Mouse (Mus musculus): Measurements from ENCODE around the gene Gch1. TPM values are rescaled to one million over a fixed set of nuclear protein-coding genes. Genes with fewer than 3 reads are reported as not detected.

Gch1 gene
- polyA plus RNA-seq, 1 experiment from 2014 or later: 4.5 TPM

GRCm38 (mm10) chr14:47221567-47221966 lies 32.4 kb upstream of the Gch1 start:
- Histone ChIP-seq H3K36me3 (replicated peaks) (no peaks in the 10 kb centered on the region), H3K4me3 (replicated peaks) (no peak overlapping the region), H3K4me1 (replicated peaks) (peaks cover 6% of the 10 kb centered on the region), H3K27ac (replicated peaks) (no peak overlapping the region), H3K4me2 (no peak overlapping the region), H3K9me3 (replicated peaks) (no peaks in the 10 kb centered on the region), H3K9ac (no peak overlapping the region), H3K27me3 (no peaks in the 10 kb centered on the region)
- ATAC-seq (ENCODE audit: insufficient read depth): no peak; the same call in 1 of the 2 replicates
- WGBS (ENCODE audit: insufficient replicate concordance): 68% methylated on average over 11 of the region's 11 CpGs

- no peaks in the 10 kb centered on the region for H3K27me3 ChIP-seq
- no peaks in the 10 kb centered on the region for H3K9me3 ChIP-seq (replicated peaks)
- H3K36me3 ChIP-seq (replicated peaks): no peaks in the 10 kb centered on the region
- no peak overlapping the region for H3K27ac ChIP-seq (replicated peaks)
- H3K4me2 ChIP-seq: no peak overlapping the region
- H3K4me1 ChIP-seq (replicated peaks): peaks cover 6% of the 10 kb centered on the region
- ATAC-seq (ENCODE audit: insufficient read depth): no peak
- no peak overlapping the region for H3K9ac ChIP-seq
- H3K4me3 ChIP-seq (replicated peaks): no peak overlapping the region
- WGBS (ENCODE audit: insufficient replicate concordance): 66% methylated on average over 8 of the region's 8 CpGs
Observed at GRCm38 (mm10) chr14:47220231-47221025, 31.2 kb upstream of the Gch1 start.

- 73% methylated on average over 9 of the region's 9 CpGs for WGBS (ENCODE audit: insufficient replicate concordance)
- ATAC-seq (ENCODE audit: insufficient read depth): no peak
- Histone ChIP-seq H3K4me1 (replicated peaks) (peaks cover 6% of the 10 kb centered on the region), H3K4me3 (replicated peaks) (no peak overlapping the region), H3K27ac (replicated peaks) (no peak overlapping the region), H3K36me3 (replicated peaks) (no peaks in the 10 kb centered on the region), H3K27me3 (no peaks in the 10 kb centered on the region), H3K9me3 (replicated peaks) (no peaks in the 10 kb centered on the region), H3K4me2 (no peak overlapping the region), H3K9ac (no peak overlapping the region)
Observed at GRCm38 (mm10) chr14:47218766-47219606, 29.8 kb upstream of the Gch1 start.

GRCm38 (mm10) chr14:47216541-47216940 lies 27.3 kb upstream of the Gch1 start:
- Histone ChIP-seq H3K9me3 (replicated peaks) (no peaks in the 10 kb centered on the region), H3K4me2 (no peak overlapping the region), H3K36me3 (replicated peaks) (no peaks in the 10 kb centered on the region), H3K27ac (replicated peaks) (no peak overlapping the region), H3K9ac (no peak overlapping the region), H3K4me3 (replicated peaks) (no peak overlapping the region), H3K27me3 (peaks cover 4% of the 10 kb centered on the region; the same call in 1 of the 2 replicates), H3K4me1 (replicated peaks) (no peaks in the 10 kb centered on the region; the same call in 1 of the 2 replicates)
- 74% methylated on average over 2 of the region's 2 CpGs for WGBS (ENCODE audit: insufficient replicate concordance)
- ATAC-seq (ENCODE audit: insufficient read depth): no peak

- no peaks in the 10 kb centered on the region for H3K9me3 ChIP-seq (replicated peaks)
Observed at GRCm38 (mm10) chr14:47214367-47214766, 25.2 kb upstream of the Gch1 start.

GRCm38 (mm10) chr14:47213305-47213704 lies 24.1 kb upstream of the Gch1 start:
- ATAC-seq (ENCODE audit: insufficient read depth): no peak
- no peak overlapping the region for H3K9ac ChIP-seq

More at GRCm38 (mm10) chr14:47214367-47214766, 25.2 kb upstream of the Gch1 start:
- no peak overlapping the region for H3K4me3 ChIP-seq (replicated peaks)
- no peak overlapping the region for H3K27ac ChIP-seq (replicated peaks)
- H3K9ac ChIP-seq: no peak overlapping the region
- 56% methylated on average over 5 of the region's 5 CpGs for WGBS (ENCODE audit: insufficient replicate concordance)
- peaks cover 4% of the 10 kb centered on the region; the same call in 1 of the 2 replicates for H3K27me3 ChIP-seq
- ATAC-seq (ENCODE audit: insufficient read depth): no peak
- no peak overlapping the region for H3K4me2 ChIP-seq
- H3K36me3 ChIP-seq (replicated peaks): no peaks in the 10 kb centered on the region
- no peaks in the 10 kb centered on the region; the same call in 1 of the 2 replicates for H3K4me1 ChIP-seq (replicated peaks)

GRCm38 (mm10) chr14:47209669-47210164 lies 20.5 kb upstream of the Gch1 start:
- Histone ChIP-seq H3K36me3 (replicated peaks) (no peaks in the 10 kb centered on the region), H3K9ac (no peak overlapping the region), H3K4me2 (no peak overlapping the region), H3K4me3 (replicated peaks) (no peak overlapping the region), H3K27me3 (peaks cover 4% of the 10 kb centered on the region; the same call in 1 of the 2 replicates), H3K9me3 (replicated peaks) (no peaks in the 10 kb centered on the region), H3K4me1 (replicated peaks) (peaks cover 7% of the 10 kb centered on the region; the same call in 1 of the 2 replicates), H3K27ac (replicated peaks) (no peak overlapping the region)
- no peak for ATAC-seq (ENCODE audit: insufficient read depth)
- WGBS (ENCODE audit: insufficient replicate concordance): 81% methylated on average over 4 of the region's 4 CpGs

More at GRCm38 (mm10) chr14:47213305-47213704, 24.1 kb upstream of the Gch1 start:
- Histone ChIP-seq H3K36me3 (replicated peaks) (no peaks in the 10 kb centered on the region), H3K27me3 (peaks cover 4% of the 10 kb centered on the region; the same call in 1 of the 2 replicates), H3K4me2 (no peak overlapping the region), H3K4me1 (replicated peaks) (no peaks in the 10 kb centered on the region), H3K27ac (replicated peaks) (no peak overlapping the region), H3K4me3 (replicated peaks) (no peak overlapping the region), H3K9me3 (replicated peaks) (no peaks in the 10 kb centered on the region)
- WGBS (ENCODE audit: insufficient replicate concordance): 68% methylated on average over 4 of the region's 4 CpGs

- no peak overlapping the region for H3K4me2 ChIP-seq
- no peak overlapping the region for H3K4me3 ChIP-seq (replicated peaks)
- peaks cover 4% of the 10 kb centered on the region; the same call in 1 of the 2 replicates for H3K27me3 ChIP-seq
- H3K27ac ChIP-seq (replicated peaks): no peak overlapping the region
- ATAC-seq (ENCODE audit: insufficient read depth): no peak
- no peaks in the 10 kb centered on the region for H3K9me3 ChIP-seq (replicated peaks)
- no peak overlapping the region for H3K9ac ChIP-seq
- H3K36me3 ChIP-seq (replicated peaks): no peaks in the 10 kb centered on the region
- WGBS (ENCODE audit: insufficient replicate concordance): 68% methylated on average over 12 of the region's 12 CpGs
- H3K4me1 ChIP-seq (replicated peaks): peaks cover 9% of the 10 kb centered on the region; the same call in 1 of the 2 replicates
Observed at GRCm38 (mm10) chr14:47208564-47209493, 19.6 kb upstream of the Gch1 start.

- ATAC-seq (ENCODE audit: insufficient read depth): no peak
- H3K4me1 ChIP-seq (replicated peaks): peaks cover 14% of the 10 kb centered on the region
- 82% methylated on average over 3 of the region's 3 CpGs for WGBS (ENCODE audit: insufficient replicate concordance)
- H3K36me3 ChIP-seq (replicated peaks): no peaks in the 10 kb centered on the region
- H3K4me3 ChIP-seq (replicated peaks): no peak overlapping the region
- H3K27me3 ChIP-seq: no peaks in the 10 kb centered on the region; the same call in 1 of the 2 replicates
- H3K4me2 ChIP-seq: no peak overlapping the region
- no peak overlapping the region for H3K27ac ChIP-seq (replicated peaks)
- no peak overlapping the region for H3K9ac ChIP-seq
- H3K9me3 ChIP-seq (replicated peaks): no peaks in the 10 kb centered on the region
Observed at GRCm38 (mm10) chr14:47206601-47207000, 17.4 kb upstream of the Gch1 start.

- no peak overlapping the region for H3K9ac ChIP-seq
- no peak for ATAC-seq (ENCODE audit: insufficient read depth)
- no peaks in the 10 kb centered on the region; the same call in 1 of the 2 replicates for H3K27me3 ChIP-seq
- 65% methylated on average over 5 of the region's 5 CpGs for WGBS (ENCODE audit: insufficient replicate concordance)
- H3K4me2 ChIP-seq: no peak overlapping the region
- H3K27ac ChIP-seq (replicated peaks): no peak overlapping the region
- no peak overlapping the region for H3K4me3 ChIP-seq (replicated peaks)
- H3K9me3 ChIP-seq (replicated peaks): no peaks in the 10 kb centered on the region
- no peaks in the 10 kb centered on the region for H3K36me3 ChIP-seq (replicated peaks)
- peaks cover 15% of the 10 kb centered on the region for H3K4me1 ChIP-seq (replicated peaks)
Observed at GRCm38 (mm10) chr14:47205270-47205972, 16.2 kb upstream of the Gch1 start.

Measured in liver, embryonic 15.5 days (tissue).